Mouse (Mus musculus) hindbrain, embryonic 12.5 days (tissue): ENCODE data around the gene Gramd2. TPM values are rescaled to one million over a fixed set of nuclear protein-coding genes. Genes with fewer than 3 reads are reported as not detected.

Experiments used
- ATAC-seq: fragments of 200-750 bp; cut with Nextera tagmentation; 2 replicates; pipeline ENCODE4 v1.8.0; 2017; ENCODE audit warnings: moderate TSS enrichment; ENCODE audit not compliant: low FRiP score
- H3K27ac ChIP-seq: fragments of 300-500 bp; sonication (generic); 2 replicates; pipeline ENCODE4 v1.5.1; 2016; ENCODE audit warnings: mild to moderate bottlenecking
- H3K27me3 ChIP-seq: fragments of 300-500 bp; sonication (generic); 2 replicates; pipeline ENCODE4 v1.6.1; 2016; ENCODE audit warnings: mild to moderate bottlenecking
- H3K36me3 ChIP-seq: fragments of 300-500 bp; sonication (generic); 2 replicates; pipeline ENCODE4 v1.6.1; 2016; ENCODE audit warnings: mild to moderate bottlenecking
- H3K4me1 ChIP-seq: fragments of 300-500 bp; sonication (generic); 2 replicates; pipeline ENCODE4 v1.6.1; 2016
- H3K4me2 ChIP-seq: fragments of 300-500 bp; sonication (generic); replicated peaks from 2 replicates; pipeline ENCODE4 v1.6.1; 2016; ENCODE audit warnings: mild to moderate bottlenecking
- H3K4me3 ChIP-seq: fragments of 300-500 bp; sonication (generic); 2 replicates; pipeline ENCODE4 v1.5.1; 2016; ENCODE audit warnings: mild to moderate bottlenecking
- H3K9ac ChIP-seq: fragments of 300-500 bp; sonication (generic); 2 replicates; pipeline ENCODE4 v1.6.1; 2016; ENCODE audit warnings: mild to moderate bottlenecking, moderate library complexity
- H3K9me3 ChIP-seq: fragments of 300-500 bp; sonication (generic); replicated peaks from 2 replicates; pipeline ENCODE4 v1.6.1; 2016; ENCODE audit warnings: mild to moderate bottlenecking
- WGBS: fragments of 180-500 bp; shearing (Covaris S2); methylation state at CpG from one replicate; pipeline ENCODE4 v1.1.7; 2016; 5-methylcytosine and 5-hydroxymethylcytosine counted together
- polyA plus RNA-seq: library from polyadenylated mRNA; unstranded; fragments of >200 nt; fragmentation: Nextera tagmentation; extraction: Ambion mirVana; gene quantifications from 2 replicates; pipeline ENCODE4 v1.2.1, GENCODE M21; 2016

Gramd2 gene
- polyA plus RNA-seq, 1 experiment from 2014 or later = 0.46 TPM

GRCm38 (mm10) chr9:59659036-59660026 is 20.6 kb upstream of the Gramd2 start:
- Histone ChIP-seq H3K4me2 (peak overlapping the region; percentile 89), H3K27me3 (no peaks in the 10 kb centered on the region), H3K36me3 (peaks cover 39% of the 10 kb centered on the region), H3K9me3 (no peaks in the 10 kb centered on the region), H3K4me1 (peaks cover 59% of the 10 kb centered on the region), H3K27ac (peak overlapping the region; percentile 99; the same call in 1 of the 2 replicates), H3K4me3 (peak overlapping the region; percentile 82), H3K9ac (peak overlapping the region; percentile 94)
- WGBS = 24% methylated on average over 14 of the region's 14 CpGs
- ATAC-seq = no peak

GRCm38 (mm10) chr9:59660421-59660820 is 19.5 kb upstream of the Gramd2 start:
- Histone ChIP-seq H3K27ac (no peak overlapping the region), H3K9me3 (no peaks in the 10 kb centered on the region), H3K27me3 (no peaks in the 10 kb centered on the region), H3K9ac (no peak overlapping the region), H3K4me1 (peaks cover 59% of the 10 kb centered on the region), H3K36me3 (peaks cover 48% of the 10 kb centered on the region), H3K4me3 (no peak overlapping the region), H3K4me2 (peak overlapping the region; percentile 89)
- no peak for ATAC-seq
- WGBS = 53% methylated on average over 10 of the region's 10 CpGs

DNA sequence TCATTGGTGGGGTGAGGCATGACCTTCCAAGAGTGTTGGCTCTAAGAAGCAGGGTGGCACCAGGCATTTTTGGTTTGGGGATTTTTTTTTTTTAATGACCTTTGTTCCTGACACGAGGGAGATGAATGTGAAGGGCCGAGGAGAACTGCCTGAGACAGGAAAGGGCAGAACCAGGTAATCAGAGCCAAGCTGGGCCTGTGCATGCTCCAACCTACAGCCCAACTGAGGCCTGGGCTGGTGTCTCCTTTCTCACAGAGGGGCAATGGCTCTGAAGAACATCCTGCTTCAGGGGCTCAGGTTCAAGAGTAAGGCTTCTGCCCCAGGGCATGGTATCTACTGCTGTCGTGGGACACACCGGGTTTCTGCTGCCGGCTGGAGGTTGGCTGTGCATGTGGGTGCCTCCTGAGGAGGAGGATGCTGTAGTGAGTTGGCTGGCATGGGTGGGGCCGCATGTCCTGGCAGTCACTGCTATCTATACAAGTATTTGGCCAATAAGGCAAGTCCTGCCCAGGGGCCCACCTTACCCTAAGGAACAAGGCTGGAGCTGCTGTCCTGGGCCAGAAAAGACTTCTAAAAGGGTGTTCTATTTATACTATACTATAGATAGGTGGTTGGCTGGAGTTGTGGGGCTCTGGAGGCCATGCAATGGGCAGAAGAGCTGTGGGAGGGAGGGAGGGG is 18.5 kb upstream of the Gramd2 start:
- WGBS = 71% methylated on average over 6 of the region's 6 CpGs
- Histone ChIP-seq H3K4me2 (peak overlapping the region; percentile 89), H3K9me3 (no peaks in the 10 kb centered on the region), H3K4me1 (peaks cover 57% of the 10 kb centered on the region), H3K4me3 (no peak overlapping the region), H3K36me3 (peaks cover 58% of the 10 kb centered on the region), H3K27me3 (no peaks in the 10 kb centered on the region), H3K9ac (no peak overlapping the region; the same call in 1 of the 2 replicates), H3K27ac (no peak overlapping the region)
- ATAC-seq = no peak

DNA sequence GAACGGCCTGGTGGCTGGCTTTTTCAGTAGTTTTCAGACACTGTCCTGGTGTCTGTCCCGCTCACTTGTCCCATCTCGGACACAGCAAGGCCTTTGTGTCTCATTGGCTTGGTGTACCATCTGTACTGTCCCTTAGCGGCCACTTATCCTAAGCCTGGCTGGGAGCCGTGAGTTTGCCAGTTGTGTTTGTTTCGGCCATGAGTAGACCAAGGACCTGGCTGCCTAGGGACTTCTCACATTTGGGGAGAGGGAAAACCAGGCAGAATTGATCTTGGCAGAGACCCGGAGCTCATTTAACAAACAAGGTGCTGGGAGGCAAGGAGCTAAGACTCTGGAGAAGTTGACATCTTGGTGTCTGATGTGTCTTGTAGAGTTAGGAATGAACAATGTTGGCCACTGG is 16.7 kb upstream of the Gramd2 start:
- ATAC-seq = no peak
- Histone ChIP-seq H3K27me3 (no peaks in the 10 kb centered on the region), H3K36me3 (peaks cover 76% of the 10 kb centered on the region), H3K4me2 (no peak overlapping the region), H3K9me3 (no peaks in the 10 kb centered on the region), H3K4me3 (no peak overlapping the region), H3K9ac (no peak overlapping the region), H3K27ac (no peak overlapping the region), H3K4me1 (peaks cover 54% of the 10 kb centered on the region)
- WGBS = 90% methylated on average over 7 of the region's 7 CpGs

GRCm38 (mm10) chr9:59663957-59664356 is 16.0 kb upstream of the Gramd2 start:
- Histone ChIP-seq H3K4me3 (no peak overlapping the region), H3K36me3 (peaks cover 84% of the 10 kb centered on the region), H3K9me3 (no peaks in the 10 kb centered on the region), H3K9ac (no peak overlapping the region), H3K4me1 (peaks cover 47% of the 10 kb centered on the region), H3K27me3 (no peaks in the 10 kb centered on the region), H3K4me2 (no peak overlapping the region), H3K27ac (no peak overlapping the region)
- ATAC-seq = no peak
- 62% methylated on average over 3 of the region's 3 CpGs for WGBS

- H3K4me3 ChIP-seq = no peak overlapping the region
- ATAC-seq = no peak
- 84% methylated on average over 4 of the region's 4 CpGs for WGBS
- H3K27ac ChIP-seq = no peak overlapping the region
- H3K27me3 ChIP-seq = no peaks in the 10 kb centered on the region
- no peaks in the 10 kb centered on the region for H3K9me3 ChIP-seq
- H3K36me3 ChIP-seq = peaks cover 89% of the 10 kb centered on the region
- H3K9ac ChIP-seq = no peak overlapping the region
- H3K4me1 ChIP-seq = peaks cover 39% of the 10 kb centered on the region
- H3K4me2 ChIP-seq = no peak overlapping the region
Measured at GRCm38 (mm10) chr9:59664664-59665256, 15.2 kb upstream of the Gramd2 start.

GRCm38 (mm10) chr9:59666016-59666415 is 13.9 kb upstream of the Gramd2 start:
- Histone ChIP-seq H3K4me2 (no peak overlapping the region), H3K9me3 (no peaks in the 10 kb centered on the region), H3K4me1 (peaks cover 26% of the 10 kb centered on the region), H3K27ac (no peak overlapping the region), H3K27me3 (no peaks in the 10 kb centered on the region), H3K9ac (no peak overlapping the region), H3K4me3 (no peak overlapping the region), H3K36me3 (peaks cover 92% of the 10 kb centered on the region)
- no peak for ATAC-seq
- 88% methylated on average over 8 of the region's 8 CpGs for WGBS

DNA sequence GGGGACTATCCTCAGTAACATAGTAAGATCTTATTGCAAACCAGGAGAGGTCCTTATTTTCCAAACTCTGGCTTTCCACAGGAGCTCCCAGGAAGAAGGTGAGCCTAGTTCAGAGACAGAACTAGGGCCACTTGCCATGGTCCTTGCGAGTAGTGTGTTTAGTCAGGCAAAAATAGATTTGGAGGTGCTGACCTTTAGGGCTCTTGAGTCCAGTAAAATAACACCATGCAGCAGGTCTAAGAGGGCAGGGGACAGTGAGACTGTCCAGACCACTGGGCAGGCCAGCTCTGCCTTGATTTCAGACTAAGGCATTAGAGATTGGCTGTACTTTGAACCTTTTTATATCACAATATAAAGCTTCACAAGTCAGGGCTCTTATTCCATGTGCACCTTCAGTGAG is 13.1 kb upstream of the Gramd2 start:
- Histone ChIP-seq H3K27me3 (no peaks in the 10 kb centered on the region), H3K4me1 (peaks cover 18% of the 10 kb centered on the region), H3K9me3 (no peaks in the 10 kb centered on the region), H3K36me3 (peaks cover 93% of the 10 kb centered on the region), H3K27ac (no peak overlapping the region), H3K4me3 (no peak overlapping the region), H3K9ac (no peak overlapping the region), H3K4me2 (no peak overlapping the region)
- ATAC-seq = no peak
- WGBS = 87% methylated on average over 1 of the region's 1 CpGs

GRCm38 (mm10) chr9:59667250-59667649 is 12.7 kb upstream of the Gramd2 start:
- no peak overlapping the region for H3K4me2 ChIP-seq
- no peaks in the 10 kb centered on the region for H3K9me3 ChIP-seq
- H3K4me3 ChIP-seq = no peak overlapping the region
- H3K9ac ChIP-seq = no peak overlapping the region
- no peak for ATAC-seq
- H3K4me1 ChIP-seq = peaks cover 17% of the 10 kb centered on the region
- peaks cover 95% of the 10 kb centered on the region for H3K36me3 ChIP-seq
- 77% methylated on average over 4 of the region's 4 CpGs for WGBS
- no peak overlapping the region for H3K27ac ChIP-seq
- H3K27me3 ChIP-seq = no peaks in the 10 kb centered on the region

DNA sequence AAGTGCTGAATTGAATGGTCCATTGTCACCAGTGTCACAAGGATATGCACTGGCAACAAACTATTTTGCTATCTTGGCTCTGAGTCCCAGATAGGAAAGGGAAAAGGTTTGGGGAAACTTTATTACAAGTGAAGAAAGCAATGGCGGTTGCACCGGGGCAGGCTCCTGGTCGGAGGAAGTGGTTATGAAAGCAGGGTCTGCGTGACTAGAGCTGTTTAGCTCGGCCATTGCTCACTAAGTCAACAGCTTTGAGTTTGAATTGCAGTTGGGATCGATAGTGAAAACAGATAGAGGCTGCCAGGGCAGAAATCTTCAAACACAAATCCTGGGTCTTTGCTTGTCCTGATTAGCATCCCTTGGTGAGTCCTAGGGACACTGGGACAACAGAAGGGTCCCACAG is 12.0 kb upstream of the Gramd2 start:
- peaks cover 96% of the 10 kb centered on the region for H3K36me3 ChIP-seq
- WGBS = 89% methylated on average over 6 of the region's 6 CpGs
- peaks cover 14% of the 10 kb centered on the region for H3K4me1 ChIP-seq
- H3K4me2 ChIP-seq = no peak overlapping the region
- no peaks in the 10 kb centered on the region for H3K9me3 ChIP-seq
- ATAC-seq = no peak
- H3K27me3 ChIP-seq = no peaks in the 10 kb centered on the region
- no peak overlapping the region for H3K4me3 ChIP-seq
- no peak overlapping the region for H3K27ac ChIP-seq
- H3K9ac ChIP-seq = no peak overlapping the region

DNA sequence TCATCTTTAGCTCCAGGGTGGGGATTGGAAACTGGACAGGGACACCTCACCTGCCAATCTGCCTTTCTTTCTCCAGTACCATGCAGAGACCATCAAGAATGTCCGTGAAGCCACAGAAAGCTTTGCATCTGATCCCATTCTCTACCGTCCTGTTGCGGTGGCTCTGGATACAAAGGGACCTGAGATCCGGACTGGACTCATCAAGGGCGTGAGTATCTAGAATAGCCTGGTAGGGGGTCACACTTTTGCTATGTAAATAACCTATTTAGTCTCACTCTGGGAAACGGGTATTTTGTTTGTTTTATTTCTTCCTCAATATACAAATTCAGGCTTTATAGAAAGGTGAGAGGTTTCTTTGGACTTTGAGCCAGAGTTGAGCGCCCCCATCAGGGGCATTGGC is 11.5 kb upstream of the Gramd2 start:
- Histone ChIP-seq H3K27ac (no peak overlapping the region), H3K4me3 (no peak overlapping the region), H3K4me2 (no peak overlapping the region), H3K4me1 (peaks cover 8% of the 10 kb centered on the region), H3K36me3 (peaks cover 96% of the 10 kb centered on the region), H3K27me3 (no peaks in the 10 kb centered on the region), H3K9me3 (no peaks in the 10 kb centered on the region), H3K9ac (no peak overlapping the region)
- no peak for ATAC-seq
- 80% methylated on average over 7 of the region's 7 CpGs for WGBS

DNA sequence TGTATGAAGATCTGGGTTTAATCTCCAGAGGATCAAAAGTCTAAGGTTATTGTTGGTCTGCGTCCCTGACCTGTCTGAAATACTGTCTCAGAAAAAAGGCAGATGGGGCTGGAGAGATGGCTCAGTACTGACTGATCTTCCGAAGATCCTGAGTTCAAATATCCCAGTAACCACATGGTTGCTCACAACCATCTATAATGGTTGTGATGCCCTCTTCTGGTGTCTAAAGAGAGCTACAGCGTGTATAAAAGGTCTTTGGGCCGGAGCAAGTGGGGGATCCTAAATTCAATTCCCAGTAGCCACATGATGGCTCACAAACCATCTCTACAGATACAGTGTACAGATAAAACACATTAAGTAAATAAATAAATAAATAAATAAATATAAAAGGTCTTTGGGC is 10.8 kb upstream of the Gramd2 start:
- no peaks in the 10 kb centered on the region for H3K9me3 ChIP-seq
- 77% methylated on average over 4 of the region's 4 CpGs for WGBS
- H3K27me3 ChIP-seq = no peaks in the 10 kb centered on the region
- H3K9ac ChIP-seq = no peak overlapping the region
- H3K36me3 ChIP-seq = peaks cover 95% of the 10 kb centered on the region
- 0 out of 2 replicates have a peak, but pooled peaks cover 1% of the 10 kb centered on the region for H3K4me1 ChIP-seq
- H3K27ac ChIP-seq = no peak overlapping the region
- no peak overlapping the region for H3K4me3 ChIP-seq
- no peak overlapping the region for H3K4me2 ChIP-seq
- no peak for ATAC-seq
